Mouse (Mus musculus): Measurements from ENCODE around the gene Gdf3. TPM values are rescaled to one million over a fixed set of nuclear protein-coding genes. Genes with fewer than 3 reads are reported as not detected.

Gdf3 gene
- polyA plus RNA-seq, 1 experiment, result 0.07 TPM

GRCm38 (mm10) chr6:122570695-122571616, 38.9 kb downstream of the Gdf3 start:
- H3K9me3 ChIP-seq, result no peaks in the 10 kb centered on the region
- H3K27me3 ChIP-seq (replicated peaks), result peaks cover 15% of the 10 kb centered on the region
- H3K36me3 ChIP-seq (replicated peaks; ENCODE audit: low read length), result no peaks in the 10 kb centered on the region
- TF ChIP-seq GATA1 (IDR thresholded peaks at IDR 0.05; ENCODE audit: borderline replicate concordance, low read length), result no peak
- no peak for TF ChIP-seq FLI1 (IDR thresholded peaks at IDR 0.05; ENCODE audit: low read length)
- H3K4me3 ChIP-seq (replicated peaks), result peak overlapping the region; percentile 68
- peaks cover 27% of the 10 kb centered on the region for H3K4me1 ChIP-seq

GRCm38 (mm10) chr6:122569762-122570161, 40.1 kb downstream of the Gdf3 start:
- Histone ChIP-seq H3K27me3 (replicated peaks) (peaks cover 17% of the 10 kb centered on the region), H3K4me1 (peaks cover 31% of the 10 kb centered on the region), H3K4me3 (replicated peaks) (no peak overlapping the region), H3K9me3 (peaks cover 6% of the 10 kb centered on the region; the same call in 1 of the 2 replicates), H3K36me3 (replicated peaks; ENCODE audit: low read length) (no peaks in the 10 kb centered on the region)
- TF ChIP-seq GATA1 (IDR thresholded peaks at IDR 0.05; ENCODE audit: borderline replicate concordance, low read length), result no peak

- Histone ChIP-seq H3K4me1 (peaks cover 31% of the 10 kb centered on the region), H3K9me3 (peaks cover 6% of the 10 kb centered on the region; the same call in 1 of the 2 replicates), H3K36me3 (replicated peaks; ENCODE audit: low read length) (no peaks in the 10 kb centered on the region), H3K4me3 (replicated peaks) (peak overlapping the region; percentile 18), H3K27me3 (replicated peaks) (peaks cover 15% of the 10 kb centered on the region)
- TF ChIP-seq FLI1 (IDR thresholded peaks at IDR 0.05; ENCODE audit: low read length) (no peak), GATA1 (IDR thresholded peaks at IDR 0.05; ENCODE audit: borderline replicate concordance, low read length) (no peak)
Measured at GRCm38 (mm10) chr6:122569113-122569512, 40.8 kb downstream of the Gdf3 start.

GRCm38 (mm10) chr6:122565070-122565784, 44.7 kb downstream of the Gdf3 start:
- Histone ChIP-seq H3K9me3 (peaks cover 6% of the 10 kb centered on the region; the same call in 1 of the 2 replicates), H3K4me1 (peaks cover 27% of the 10 kb centered on the region), H3K4me3 (replicated peaks) (peak overlapping the region; percentile 33), H3K36me3 (replicated peaks; ENCODE audit: low read length) (no peaks in the 10 kb centered on the region), H3K27me3 (replicated peaks) (peaks cover 22% of the 10 kb centered on the region)
- no peak for TF ChIP-seq FLI1 (IDR thresholded peaks at IDR 0.05; ENCODE audit: low read length)
- TF ChIP-seq GATA1 (IDR thresholded peaks at IDR 0.05; ENCODE audit: borderline replicate concordance, low read length), result no peak

GRCm38 (mm10) chr6:122562463-122562862, 47.4 kb downstream of the Gdf3 start:
- Histone ChIP-seq H3K9me3 (peaks cover 6% of the 10 kb centered on the region; the same call in 1 of the 2 replicates), H3K4me3 (replicated peaks) (peak overlapping the region; percentile 38), H3K4me1 (peaks cover 29% of the 10 kb centered on the region)

GRCm38 (mm10) chr6:122561005-122561404, 48.9 kb downstream of the Gdf3 start:
- peaks cover 13% of the 10 kb centered on the region for H3K27me3 ChIP-seq (replicated peaks)
- no peak for TF ChIP-seq FLI1 (IDR thresholded peaks at IDR 0.05; ENCODE audit: low read length)
- TF ChIP-seq GATA1 (IDR thresholded peaks at IDR 0.05; ENCODE audit: borderline replicate concordance, low read length), result no peak
- peak overlapping the region; percentile 71 for H3K4me3 ChIP-seq (replicated peaks)
- peaks cover 6% of the 10 kb centered on the region; the same call in 1 of the 2 replicates for H3K9me3 ChIP-seq
- peaks cover 32% of the 10 kb centered on the region for H3K4me1 ChIP-seq
- no peaks in the 10 kb centered on the region for H3K36me3 ChIP-seq (replicated peaks; ENCODE audit: low read length)

More at GRCm38 (mm10) chr6:122562463-122562862, 47.4 kb downstream of the Gdf3 start:
- Histone ChIP-seq H3K36me3 (replicated peaks; ENCODE audit: low read length) (no peaks in the 10 kb centered on the region), H3K27me3 (replicated peaks) (peaks cover 17% of the 10 kb centered on the region)
- no peak for TF ChIP-seq FLI1 (IDR thresholded peaks at IDR 0.05; ENCODE audit: low read length)
- TF ChIP-seq GATA1 (IDR thresholded peaks at IDR 0.05; ENCODE audit: borderline replicate concordance, low read length), result no peak

GRCm38 (mm10) chr6:122560427-122560826, 49.5 kb downstream of the Gdf3 start:
- Histone ChIP-seq H3K36me3 (replicated peaks; ENCODE audit: low read length) (no peaks in the 10 kb centered on the region), H3K4me1 (peaks cover 36% of the 10 kb centered on the region), H3K9me3 (peaks cover 5% of the 10 kb centered on the region; the same call in 1 of the 2 replicates), H3K27me3 (replicated peaks) (peaks cover 15% of the 10 kb centered on the region), H3K4me3 (replicated peaks) (peak overlapping the region; percentile 71)
- TF ChIP-seq GATA1 (IDR thresholded peaks at IDR 0.05; ENCODE audit: borderline replicate concordance, low read length), result no peak
- no peak for TF ChIP-seq FLI1 (IDR thresholded peaks at IDR 0.05; ENCODE audit: low read length)

- TF ChIP-seq GATA1 (IDR thresholded peaks at IDR 0.05; ENCODE audit: borderline replicate concordance, low read length), result no peak
- no peak for TF ChIP-seq FLI1 (IDR thresholded peaks at IDR 0.05; ENCODE audit: low read length)
- H3K36me3 ChIP-seq (replicated peaks; ENCODE audit: low read length), result no peaks in the 10 kb centered on the region
- peaks cover 16% of the 10 kb centered on the region for H3K27me3 ChIP-seq (replicated peaks)
- H3K4me3 ChIP-seq (replicated peaks), result no peak overlapping the region
- H3K4me1 ChIP-seq, result peaks cover 31% of the 10 kb centered on the region
- no peaks in the 10 kb centered on the region for H3K9me3 ChIP-seq
Measured at GRCm38 (mm10) chr6:122556959-122557561, 52.8 kb downstream of the Gdf3 start.

Other genes with a start within 250 kb of the Gdf3 start
- not detected in 2 replicates for gene Rimklb, start 111.3 kb downstream of the Gdf3 start, polyA plus RNA-seq (2012; ENCODE audit: insufficient read depth, low replicate concordance)
- gene Mfap5, start 104.2 kb downstream of the Gdf3 start, polyA plus RNA-seq (2012; ENCODE audit: insufficient read depth, low replicate concordance), result not detected in 2 replicates
- 0.07 and 0.69 TPM in 2 replicates for gene Aicda, start 56.3 kb downstream of the Gdf3 start, polyA plus RNA-seq (2012; ENCODE audit: insufficient read depth, low replicate concordance)
- 7.5 TPM in 1 of 2 replicates, not detected in the other for gene Apobec1, start 7.6 kb downstream of the Gdf3 start, polyA plus RNA-seq (2012; ENCODE audit: insufficient read depth, low replicate concordance)
- gene Dppa3, start 16.3 kb upstream of the Gdf3 start, polyA plus RNA-seq (2012; ENCODE audit: insufficient read depth, low replicate concordance), result not detected in 2 replicates
- gene Nanog, start 97.4 kb upstream of the Gdf3 start, polyA plus RNA-seq (2012; ENCODE audit: insufficient read depth, low replicate concordance), result not detected in 2 replicates
- 188 and 291 TPM in 2 replicates for gene Slc2a3, start 191.6 kb upstream of the Gdf3 start, polyA plus RNA-seq (2012; ENCODE audit: insufficient read depth, low replicate concordance)
- gene Foxj2, start 209.8 kb upstream of the Gdf3 start, polyA plus RNA-seq (2012; ENCODE audit: insufficient read depth, low replicate concordance), result 7.7 and 9.2 TPM in 2 replicates
- 0.50 and 2.6 TPM in 2 replicates for gene C3ar1, start 246.1 kb upstream of the Gdf3 start, polyA plus RNA-seq (2012; ENCODE audit: insufficient read depth, low replicate concordance)

All from megakaryocyte, embryonic 14.5 days (primary cell).